Mouse (Mus musculus) liver, adult 2 months (tissue): Measurements from ENCODE around the gene Adrb1.

Experiments used
- CTCF ChIP-seq: fragments of 200-500 bp; IDR thresholded peaks from 2 replicates; pipeline ENCODE4 v1.5.1; 2011; ENCODE audit warnings: low read depth, low read length, control low read depth
- POLR2A ChIP-seq: fragments of 200-500 bp; IDR thresholded peaks from 2 replicates; pipeline ENCODE4 v1.6.1; 2011; ENCODE audit warnings: low read length, control low read depth; ENCODE audit not compliant: insufficient read depth; ENCODE audit errors: extremely low read depth

DNA sequence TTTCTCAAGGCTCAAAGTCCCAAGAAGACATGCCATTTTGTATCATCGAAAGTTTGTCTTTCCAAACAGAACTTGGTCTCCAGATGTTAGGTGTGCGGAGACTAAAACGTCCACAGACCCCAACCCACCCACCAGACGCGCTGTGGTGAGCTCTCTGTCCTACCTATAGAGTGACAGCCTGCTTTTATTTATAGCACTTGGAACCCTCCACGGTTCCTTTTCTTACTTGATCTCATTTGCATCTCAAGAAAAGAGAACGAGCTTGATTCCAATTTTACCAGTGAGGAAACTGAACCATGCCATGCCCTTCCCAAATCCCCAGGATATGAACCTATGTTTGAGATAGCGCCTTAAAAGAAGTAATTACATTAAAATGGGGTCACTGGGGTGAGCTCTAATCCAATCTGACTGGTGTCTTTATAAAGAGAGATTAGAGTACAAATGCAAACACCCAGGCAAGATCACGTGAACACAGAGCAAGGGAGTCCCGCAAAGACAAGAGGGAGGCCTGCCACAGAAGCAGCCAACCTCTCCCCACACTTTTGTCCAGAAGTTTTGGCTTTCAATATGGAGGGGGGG, 51.5 kb downstream of the Adrb1 start:
- TF ChIP-seq POLR2A (no peak), CTCF (no peak)
